Mouse (Mus musculus) lung, postnatal 0 days (tissue): Measurements from ENCODE around the gene Gm10134. TPM values are rescaled to one million over a fixed set of nuclear protein-coding genes. Genes with fewer than 3 reads are reported as not detected.
A peak's percentile ranks its signal among the peaks of the same experiment; 100 is the strongest.

ENCODE experiments used
- ATAC-seq: fragments of 200-750 bp; cut with Nextera tagmentation; 2 replicates; pipeline ENCODE4 v1.8.0; 2017; ENCODE audit warnings: moderate library complexity
- DNase-seq: peaks from one replicate; pipeline ENCODE4 v3.0.0-alpha.2; 2016; ENCODE audit warnings: low spot score
- H3K27ac ChIP-seq: fragments of 300-500 bp; sonication (generic); 2 replicates; pipeline ENCODE4 v1.5.1; 2014; ENCODE audit warnings: antibody characterized with exemption, mild to moderate bottlenecking, low read length, mixed read lengths
- H3K27me3 ChIP-seq: fragments of 300-500 bp; sonication (generic); replicated peaks from 2 replicates; pipeline ENCODE4 v1.6.1; 2014; ENCODE audit warnings: low read length, mixed read lengths; ENCODE audit not compliant: insufficient read depth
- H3K36me3 ChIP-seq: fragments of 300-500 bp; sonication (generic); 2 replicates; pipeline ENCODE4 v1.6.1; 2014; ENCODE audit warnings: low read length, mixed read lengths; ENCODE audit not compliant: insufficient read depth
- H3K4me1 ChIP-seq: fragments of 300-500 bp; sonication (generic); 2 replicates; pipeline ENCODE4 v1.6.1; 2014; ENCODE audit warnings: antibody characterized with exemption, low read depth, low read length, mixed read lengths; ENCODE audit not compliant: insufficient read depth
- H3K4me2 ChIP-seq: fragments of 300-500 bp; sonication (generic); replicated peaks from 2 replicates; pipeline ENCODE4 v1.6.1; 2014; ENCODE audit warnings: low read depth, mild to moderate bottlenecking, low read length, moderate library complexity, mixed read lengths
- H3K4me3 ChIP-seq: fragments of 300-500 bp; sonication (generic); 2 replicates; pipeline ENCODE4 v1.5.1; 2014; ENCODE audit warnings: low read depth, low read length
- H3K9ac ChIP-seq: fragments of 300-500 bp; sonication (generic); replicated peaks from 2 replicates; pipeline ENCODE4 v1.6.1; 2014; ENCODE audit warnings: low read depth, mild to moderate bottlenecking
- H3K9me3 ChIP-seq: fragments of 300-500 bp; sonication (generic); 2 replicates; pipeline ENCODE4 v1.6.1; 2016; ENCODE audit warnings: low read length, mixed read lengths
- CTCF ChIP-seq: IDR thresholded peaks from 2 replicates; pipeline ENCODE4 v1.5.1; 2016; ENCODE audit warnings: antibody characterized with exemption, mild to moderate bottlenecking
- EP300 ChIP-seq: IDR thresholded peaks from 2 replicates; pipeline ENCODE4 v1.6.1; 2016; ENCODE audit warnings: antibody characterized with exemption, mild to moderate bottlenecking, control low read depth
- WGBS: fragments of 180-500 bp; shearing (Covaris S2); extraction: QIAGEN DNeasy Blood & Tissue Kit; methylation state at CpG from one replicate; pipeline ENCODE4 v1.1.7; 2014; 5-methylcytosine and 5-hydroxymethylcytosine counted together
- polyA plus RNA-seq: library from polyadenylated mRNA; unstranded; fragments of >200 nt; fragmentation: Nextera tagmentation; extraction: Ambion mirVana; gene quantifications from 2 replicates; pipeline ENCODE4 v1.2.1, GENCODE M21; 2015

Gene Gm10134
- polyA plus RNA-seq, 1 experiment from 2014 or later = 6.1 TPM

GRCm38 (mm10) chr2:28513431-28514370 lies 7.8 kb downstream of the Gm10134 start:
- Histone ChIP-seq H3K4me2 (peak overlapping the region; percentile 93), H3K4me3 (peak overlapping the region; percentile 52), H3K4me1 (peaks cover 17% of the 10 kb centered on the region; the same call in 1 of the 2 replicates), H3K27ac (peak overlapping the region; percentile 78), H3K27me3 (no peaks in the 10 kb centered on the region), H3K9me3 (no peaks in the 10 kb centered on the region), H3K9ac (peak overlapping the region; percentile 52), H3K36me3 (no peaks in the 10 kb centered on the region)
- ATAC-seq (peak; percentile 21), DNase-seq (peak; percentile 57)
- 6% methylated on average over 38 of the region's 47 CpGs for WGBS
- TF ChIP-seq CTCF = no peak
- TF ChIP-seq EP300 = no peak

DNA sequence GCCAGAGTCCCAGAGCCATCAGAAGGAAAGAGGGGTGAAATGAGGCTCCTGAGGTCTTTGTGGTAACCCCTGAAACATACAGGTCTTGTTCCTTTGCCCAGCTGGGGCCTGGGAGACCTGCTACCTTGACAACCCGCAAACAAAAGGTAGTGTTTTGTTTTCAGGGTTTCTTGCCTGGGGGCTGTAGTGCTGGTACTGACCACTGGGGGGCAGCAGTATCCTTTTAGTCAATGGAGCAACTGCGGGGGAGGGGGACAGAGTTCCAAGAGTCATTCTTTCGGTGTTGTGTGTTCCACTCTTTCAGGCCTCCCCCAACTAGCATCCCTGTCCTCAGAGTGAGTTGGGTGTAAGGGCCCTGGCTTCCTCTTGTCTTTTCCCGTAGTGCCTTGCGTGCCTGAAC lies 8.6 kb downstream of the Gm10134 start:
- H3K27ac ChIP-seq = no peak overlapping the region
- peak overlapping the region; percentile 93 for H3K4me2 ChIP-seq
- DNase-seq (peak; percentile 90), ATAC-seq (0 out of 2 replicates have a peak, but pooled peaks have one; percentile 8)
- H3K4me1 ChIP-seq = peaks cover 17% of the 10 kb centered on the region; the same call in 1 of the 2 replicates
- H3K27me3 ChIP-seq = no peaks in the 10 kb centered on the region
- H3K36me3 ChIP-seq = no peaks in the 10 kb centered on the region
- H3K4me3 ChIP-seq = no peak overlapping the region; the same call in 1 of the 2 replicates
- WGBS = 18% methylated on average over 5 of the region's 5 CpGs
- TF ChIP-seq CTCF (peak; percentile 96), EP300 (no peak)
- H3K9ac ChIP-seq = no peak overlapping the region
- no peaks in the 10 kb centered on the region for H3K9me3 ChIP-seq

DNA sequence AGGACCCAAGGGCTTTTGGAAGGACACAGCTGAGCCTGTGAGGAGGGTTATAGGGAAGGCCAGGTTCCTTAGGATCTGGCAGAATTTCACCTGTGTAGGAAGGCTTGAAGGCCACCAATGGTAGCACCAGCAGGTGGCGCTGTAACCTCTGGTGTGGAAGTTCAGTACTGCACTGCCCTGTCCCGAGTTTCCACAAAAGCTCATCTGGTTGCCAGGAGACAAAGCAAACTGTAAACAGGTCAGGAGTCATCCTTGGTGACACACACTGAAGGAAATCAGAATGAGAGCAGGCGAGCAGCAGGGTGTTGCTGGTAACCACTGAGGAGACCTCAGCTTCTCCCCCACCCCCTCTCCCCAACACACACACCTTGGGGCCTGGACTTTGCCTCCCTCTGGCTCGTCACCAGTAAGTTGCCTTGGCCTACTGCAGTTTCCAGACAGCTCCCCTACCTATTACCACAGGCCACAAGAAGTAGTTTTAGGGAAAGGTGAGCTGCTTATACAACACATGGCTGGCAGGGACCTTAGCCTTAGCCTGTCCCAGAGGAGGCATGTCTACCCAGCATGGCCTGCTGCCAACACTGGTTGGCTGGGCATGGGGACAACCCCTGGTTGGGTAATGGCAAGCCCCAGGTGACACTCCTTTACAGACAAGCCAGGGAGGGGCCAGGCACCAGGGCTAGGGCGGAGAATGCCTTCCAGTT lies 11.5 kb downstream of the Gm10134 start:
- H3K9me3 ChIP-seq = no peaks in the 10 kb centered on the region
- no peak for TF ChIP-seq EP300
- TF ChIP-seq CTCF = peak; percentile 96
- H3K4me3 ChIP-seq = no peak overlapping the region
- H3K4me2 ChIP-seq = no peak overlapping the region
- no peak overlapping the region for H3K9ac ChIP-seq
- no peaks in the 10 kb centered on the region for H3K27me3 ChIP-seq
- DNase-seq (peak; percentile 96), ATAC-seq (peak; percentile 78)
- H3K27ac ChIP-seq = peak overlapping the region; percentile 66
- H3K4me1 ChIP-seq = peaks cover 17% of the 10 kb centered on the region; the same call in 1 of the 2 replicates
- 32% methylated on average over 5 of the region's 5 CpGs for WGBS
- no peaks in the 10 kb centered on the region for H3K36me3 ChIP-seq

DNA sequence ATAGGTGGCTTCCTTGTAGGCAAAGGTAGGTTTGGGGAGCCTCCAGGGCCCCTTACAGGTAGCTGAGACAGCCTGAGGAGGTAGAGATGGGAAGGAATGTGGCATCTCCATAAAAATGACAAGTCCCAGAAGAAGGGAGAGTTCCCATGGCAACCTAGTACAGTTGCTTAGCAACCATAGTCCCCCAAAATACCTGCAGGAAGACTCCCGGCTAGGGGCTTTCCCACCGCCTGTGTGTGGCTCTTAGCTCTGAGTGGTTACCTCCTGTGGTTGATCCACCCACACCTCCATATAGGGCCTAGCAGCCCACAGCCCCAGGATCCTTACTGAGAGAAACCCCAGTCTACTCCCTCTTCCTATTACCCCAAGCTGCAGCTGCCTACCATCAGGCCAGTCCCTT lies 12.3 kb downstream of the Gm10134 start:
- Histone ChIP-seq H3K9ac (no peak overlapping the region), H3K27ac (no peak overlapping the region)

GRCm38 (mm10) chr2:28520581-28520980 lies 14.7 kb downstream of the Gm10134 start:
- Histone ChIP-seq H3K36me3 (no peaks in the 10 kb centered on the region), H3K4me1 (peaks cover 24% of the 10 kb centered on the region), H3K4me3 (no peak overlapping the region), H3K9me3 (no peaks in the 10 kb centered on the region), H3K27me3 (no peaks in the 10 kb centered on the region), H3K27ac (no peak overlapping the region), H3K4me2 (no peak overlapping the region), H3K9ac (no peak overlapping the region)
- DNase-seq = no peak
- WGBS = 69% methylated on average over 5 of the region's 5 CpGs
- no peak for ATAC-seq
- TF ChIP-seq CTCF (no peak), EP300 (no peak)

More for the DNA sequence above, 12.3 kb downstream of the Gm10134 start:
- Histone ChIP-seq H3K4me1 (peaks cover 17% of the 10 kb centered on the region; the same call in 1 of the 2 replicates), H3K9me3 (no peaks in the 10 kb centered on the region), H3K27me3 (no peaks in the 10 kb centered on the region), H3K36me3 (no peaks in the 10 kb centered on the region), H3K4me3 (no peak overlapping the region), H3K4me2 (no peak overlapping the region)
- no peak for ATAC-seq
- 49% methylated on average over 2 of the region's 2 CpGs for WGBS
- DNase-seq = no peak
- TF ChIP-seq CTCF (no peak), EP300 (no peak)

GRCm38 (mm10) chr2:28521571-28522151 lies 15.8 kb downstream of the Gm10134 start:
- TF ChIP-seq EP300 = no peak
- no peak for TF ChIP-seq CTCF
- Histone ChIP-seq H3K4me3 (no peak overlapping the region), H3K36me3 (no peaks in the 10 kb centered on the region), H3K27ac (no peak overlapping the region), H3K9me3 (no peaks in the 10 kb centered on the region), H3K27me3 (no peaks in the 10 kb centered on the region), H3K9ac (no peak overlapping the region), H3K4me2 (no peak overlapping the region), H3K4me1 (peaks cover 34% of the 10 kb centered on the region)
- DNase-seq (no peak), ATAC-seq (no peak)
- WGBS = 72% methylated on average over 6 of the region's 6 CpGs
